Mouse (Mus musculus) cerebellum, adult 2 months (tissue): Measurements from ENCODE around the gene Zgrf1. TPM values are rescaled to one million over a fixed set of nuclear protein-coding genes. Genes with fewer than 3 reads are reported as not detected.

Experiments used
- DNase-seq, 2 experiments: peaks; one replicate each; pipeline ENCODE4 v3.0.0; 2021
- H3K27ac ChIP-seq: fragments of 200-500 bp; 2 replicates; pipeline ENCODE4 v1.5.1; 2012; ENCODE audit warnings: low read length, control low read depth, inconsistent platforms; ENCODE audit not compliant: insufficient read depth
- H3K27me3 ChIP-seq: fragments of 200-500 bp; 2 replicates; pipeline ENCODE4 v1.6.1; 2012; ENCODE audit warnings: inconsistent platforms, mild to moderate bottlenecking, low read length, moderate library complexity; ENCODE audit not compliant: control insufficient read depth, insufficient read depth
- H3K4me1 ChIP-seq: fragments of 200-500 bp; 2 replicates; pipeline ENCODE4 v1.6.1; 2011; ENCODE audit warnings: low read length; ENCODE audit not compliant: control insufficient read depth, insufficient read depth
- H3K4me3 ChIP-seq: fragments of 200-500 bp; replicated peaks from 2 replicates; pipeline ENCODE3; 2011; ENCODE audit warnings: mild to moderate bottlenecking, low read depth, low read length, control low read depth; ENCODE audit not compliant: insufficient read depth
- CTCF ChIP-seq: fragments of 200-500 bp; IDR thresholded peaks from 2 replicates; pipeline ENCODE4 v1.5.1; 2011; ENCODE audit warnings: low read depth, mild to moderate bottlenecking, control low read depth, low read length, moderate library complexity, borderline replicate concordance; ENCODE audit not compliant: insufficient read depth
- POLR2A ChIP-seq: fragments of 200-500 bp; IDR thresholded peaks from 2 replicates; pipeline ENCODE4 v1.6.1; 2011; ENCODE audit warnings: low read length, control low read depth, borderline replicate concordance; ENCODE audit not compliant: insufficient read depth
- WGBS: fragments of 180-500 bp; shearing (Covaris S2); methylation state at CpG from one replicate; pipeline ENCODE4 v1.1.7; 2018; 5-methylcytosine and 5-hydroxymethylcytosine counted together
- polyA plus RNA-seq: library from polyadenylated mRNA; depleted of rRNA; stranded (reverse); fragments of >200 nt; gene quantifications from 2 replicates; pipeline ENCODE4 v1.2.3, GENCODE M21; 2012

Gene Zgrf1
- polyA plus RNA-seq, 1 experiment = 6.4 TPM

- Histone ChIP-seq H3K27me3 (no peaks in the 10 kb centered on the region), H3K4me3 (no peak overlapping the region), H3K4me1 (no peaks in the 10 kb centered on the region), H3K27ac (no peak overlapping the region)
- no peak for DNase-seq
- 22% methylated on average over 10 of the region's 10 CpGs for WGBS
- TF ChIP-seq CTCF = no peak
- TF ChIP-seq POLR2A = no peak
Observed at GRCm38 (mm10) chr3:127521156-127521555, 32.1 kb upstream of the Zgrf1 start.

- WGBS = 72% methylated on average over 8 of the region's 8 CpGs
- no peak for TF ChIP-seq POLR2A
- no peak for TF ChIP-seq CTCF
- no peak overlapping the region for H3K4me3 ChIP-seq
- DNase-seq = no peak
- 0 out of 2 replicates have a peak, but pooled peaks cover 3% of the 10 kb centered on the region for H3K4me1 ChIP-seq
- no peaks in the 10 kb centered on the region for H3K27me3 ChIP-seq
- no peak overlapping the region for H3K27ac ChIP-seq
Observed at GRCm38 (mm10) chr3:127525188-127525819, 28.0 kb upstream of the Zgrf1 start.

- peak in 1 of 2 experiments; percentile 43 for DNase-seq
- H3K4me1 ChIP-seq = 0 out of 2 replicates have a peak, but pooled peaks cover 3% of the 10 kb centered on the region
- no peak overlapping the region for H3K4me3 ChIP-seq
- TF ChIP-seq CTCF (no peak), POLR2A (no peak)
- no peaks in the 10 kb centered on the region for H3K27me3 ChIP-seq
- no peak overlapping the region for H3K27ac ChIP-seq
- WGBS = 34% methylated on average over 5 of the region's 5 CpGs
Observed at GRCm38 (mm10) chr3:127527465-127528034, 25.7 kb upstream of the Zgrf1 start.

GRCm38 (mm10) chr3:127529210-127529609 is 24.1 kb upstream of the Zgrf1 start:
- Histone ChIP-seq H3K27ac (no peak overlapping the region), H3K27me3 (no peaks in the 10 kb centered on the region), H3K4me3 (no peak overlapping the region), H3K4me1 (0 out of 2 replicates have a peak, but pooled peaks cover 3% of the 10 kb centered on the region)
- WGBS = 84% methylated on average over 3 of the region's 3 CpGs
- no peak for TF ChIP-seq CTCF
- no peak for TF ChIP-seq POLR2A
- DNase-seq = no peak

DNA sequence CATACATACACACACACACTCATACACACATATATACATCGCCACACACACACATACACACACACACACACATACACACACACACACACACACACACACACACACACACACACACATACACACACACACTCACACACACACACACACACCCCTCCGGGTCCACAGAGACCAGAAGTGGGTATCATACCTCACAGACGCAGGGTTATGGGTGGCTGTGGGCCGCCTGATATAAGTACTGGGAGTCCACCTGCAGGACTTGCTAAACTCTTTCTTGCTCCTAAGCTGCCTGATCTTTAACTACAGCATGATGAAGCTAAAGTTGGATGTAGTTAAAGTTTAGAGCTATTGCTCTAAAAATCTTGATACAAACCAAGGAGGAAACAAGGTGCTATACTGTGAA is 23.5 kb upstream of the Zgrf1 start:
- Histone ChIP-seq H3K27ac (no peak overlapping the region), H3K4me1 (0 out of 2 replicates have a peak, but pooled peaks cover 3% of the 10 kb centered on the region), H3K27me3 (no peaks in the 10 kb centered on the region), H3K4me3 (no peak overlapping the region)
- no peak for TF ChIP-seq POLR2A
- WGBS = 85% methylated on average over 4 of the region's 4 CpGs
- DNase-seq = no peak

- TF ChIP-seq CTCF = no peak
- TF ChIP-seq POLR2A = no peak
- Histone ChIP-seq H3K27me3 (no peaks in the 10 kb centered on the region), H3K4me3 (no peak overlapping the region), H3K4me1 (0 out of 2 replicates have a peak, but pooled peaks cover 3% of the 10 kb centered on the region), H3K27ac (no peak overlapping the region)
- no peak for DNase-seq
- WGBS = 18% methylated on average over 4 of the region's 4 CpGs
Observed at GRCm38 (mm10) chr3:127530293-127530692, 23.0 kb upstream of the Zgrf1 start.

GRCm38 (mm10) chr3:127539193-127539592 is 14.1 kb upstream of the Zgrf1 start:
- H3K27me3 ChIP-seq = no peaks in the 10 kb centered on the region
- H3K27ac ChIP-seq = no peak overlapping the region
- no peaks in the 10 kb centered on the region for H3K4me1 ChIP-seq
- no peak overlapping the region for H3K4me3 ChIP-seq
- 75% methylated on average over 6 of the region's 6 CpGs for WGBS
- TF ChIP-seq CTCF (no peak), POLR2A (no peak)
- no peak for DNase-seq

DNA sequence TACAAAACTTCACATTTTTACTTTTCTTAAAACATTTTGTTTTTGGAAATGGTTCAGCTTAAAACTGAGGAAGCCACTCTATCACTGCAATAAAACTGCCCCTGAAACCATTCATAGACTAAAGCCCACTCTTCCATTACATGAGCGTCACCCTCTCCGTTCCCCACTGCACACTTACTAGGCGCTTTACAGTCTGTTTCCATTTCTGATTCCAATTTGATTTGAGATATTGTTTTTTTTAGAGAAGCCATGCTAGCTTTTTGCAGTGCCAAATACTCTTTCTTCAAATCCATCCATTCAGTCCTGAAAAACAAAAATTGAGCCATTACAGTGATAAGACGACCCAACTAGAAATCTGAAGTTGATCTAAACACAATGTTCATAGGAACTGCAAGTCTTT is 9.3 kb upstream of the Zgrf1 start:
- DNase-seq = no peak
- H3K27me3 ChIP-seq = no peaks in the 10 kb centered on the region
- 83% methylated on average over 4 of the region's 4 CpGs for WGBS

More for the DNA sequence above, 9.3 kb upstream of the Zgrf1 start:
- H3K4me1 ChIP-seq = no peaks in the 10 kb centered on the region
- TF ChIP-seq CTCF = no peak
- no peak for TF ChIP-seq POLR2A
- H3K27ac ChIP-seq = no peak overlapping the region
- H3K4me3 ChIP-seq = no peak overlapping the region
